Mouse (Mus musculus) Muller cell, postnatal 12 days (primary cell): Measurements from ENCODE around the gene Tbccd1.
A peak's percentile ranks its signal among the peaks of the same experiment; 100 is the strongest.
"Not testable (repeated sequence)": the region's sequence is repeated elsewhere in the genome, so short reads cannot be mapped to it uniquely, and the experiment has no call there.

Source experiments
- DNase-seq: peaks from one replicate; pipeline ENCODE4 v3.0.0-alpha.2; 2015; ENCODE audit errors: inconsistent ontology term

The Tbccd1 gene

DNA sequence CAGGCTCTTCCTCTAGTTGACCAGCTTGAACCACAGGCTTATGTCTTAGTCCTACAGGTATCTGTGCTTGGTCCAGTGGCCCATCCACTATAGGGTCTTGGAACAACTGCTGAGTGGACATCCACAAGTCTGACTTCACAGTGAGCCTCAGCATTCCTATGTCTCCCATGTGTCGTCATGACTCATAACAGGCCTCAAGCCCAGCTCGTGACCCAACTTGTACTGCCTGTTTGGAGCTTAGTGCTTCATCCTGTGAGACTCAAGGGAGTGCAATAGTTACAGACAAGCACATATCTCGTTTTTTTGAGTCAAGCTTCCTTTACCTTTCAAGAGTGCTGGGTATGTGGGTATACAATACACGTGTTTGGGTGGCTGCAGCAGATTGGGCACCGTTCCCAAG lies 74.8 kb downstream of the Tbccd1 start:
- peak; percentile 24 for DNase-seq

DNA sequence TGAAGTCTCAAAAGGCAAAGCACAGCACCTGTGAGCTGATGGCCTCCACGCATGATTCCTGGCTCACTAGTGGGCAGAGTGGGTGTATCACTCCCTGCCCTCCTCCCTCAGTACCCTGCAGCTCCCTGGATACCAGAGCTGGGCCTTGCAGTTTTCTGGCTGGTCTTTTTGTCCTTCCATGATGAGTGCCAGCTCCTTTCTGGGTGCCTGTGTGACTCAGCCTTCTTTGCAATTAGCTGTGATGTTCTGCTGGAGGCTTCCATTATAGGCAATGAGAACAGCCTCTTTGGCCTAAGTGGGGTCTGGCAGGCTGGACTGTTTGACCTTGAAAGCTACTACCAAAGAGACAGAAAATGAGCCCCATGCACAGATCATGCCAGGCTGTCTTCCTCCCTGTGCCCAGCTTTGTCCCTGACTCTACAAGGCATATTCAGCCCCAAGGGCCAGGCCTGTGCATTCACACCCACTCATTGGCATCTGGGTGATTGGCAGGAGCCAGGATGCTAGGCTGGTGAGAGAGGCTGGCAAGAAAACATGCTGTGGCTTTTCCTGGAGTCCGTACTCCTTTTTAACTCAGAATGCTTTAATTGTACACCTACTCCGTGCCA lies 78.1 kb downstream of the Tbccd1 start:
- DNase-seq, result peak; percentile 51

DNA sequence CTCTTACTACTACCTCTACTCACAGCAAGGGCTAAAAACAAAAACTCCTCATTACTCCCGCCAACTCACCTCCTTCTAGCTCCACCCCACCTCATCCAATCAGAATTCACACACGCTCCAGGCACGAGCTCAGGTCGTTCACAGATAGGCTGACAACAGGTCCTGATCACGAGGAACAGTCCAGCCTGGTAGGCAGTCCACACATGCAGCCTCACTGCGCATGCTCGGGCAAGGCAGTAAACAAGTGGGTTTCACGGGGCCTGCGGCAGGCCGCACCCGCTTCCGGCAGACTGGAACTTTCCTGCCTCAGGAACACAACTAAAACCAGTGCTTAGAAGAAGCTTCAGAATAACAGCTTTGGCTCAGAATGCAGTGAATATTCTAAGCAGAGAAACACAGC lies 79.2 kb downstream of the Tbccd1 start:
- not testable (repeated sequence) for DNase-seq

DNA sequence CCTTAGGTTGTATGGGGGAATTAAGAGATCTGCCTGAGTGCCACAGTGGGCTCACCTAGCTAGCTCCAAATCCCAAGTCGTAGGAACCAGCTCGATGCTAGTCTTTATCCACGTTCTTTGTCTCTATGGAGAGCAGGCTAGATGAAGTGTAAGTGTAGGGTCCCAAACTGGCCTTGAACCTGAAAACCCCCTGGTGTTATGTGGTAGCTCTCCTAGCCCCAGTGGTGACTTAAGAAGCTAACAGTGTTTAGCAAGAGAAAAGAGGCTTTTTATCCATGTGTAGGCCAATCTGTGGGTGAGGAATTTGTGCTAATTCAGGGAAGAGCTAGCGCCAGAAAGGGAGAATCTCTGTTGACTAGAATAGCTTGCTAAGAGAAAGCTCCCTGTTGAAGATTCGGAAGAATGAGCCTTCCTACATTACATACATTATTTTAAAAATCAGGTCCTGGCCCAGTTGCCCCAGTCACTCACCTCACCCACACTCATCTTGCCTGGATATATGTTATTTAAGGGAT lies 81.9 kb downstream of the Tbccd1 start:
- DNase-seq, result no peak

DNA sequence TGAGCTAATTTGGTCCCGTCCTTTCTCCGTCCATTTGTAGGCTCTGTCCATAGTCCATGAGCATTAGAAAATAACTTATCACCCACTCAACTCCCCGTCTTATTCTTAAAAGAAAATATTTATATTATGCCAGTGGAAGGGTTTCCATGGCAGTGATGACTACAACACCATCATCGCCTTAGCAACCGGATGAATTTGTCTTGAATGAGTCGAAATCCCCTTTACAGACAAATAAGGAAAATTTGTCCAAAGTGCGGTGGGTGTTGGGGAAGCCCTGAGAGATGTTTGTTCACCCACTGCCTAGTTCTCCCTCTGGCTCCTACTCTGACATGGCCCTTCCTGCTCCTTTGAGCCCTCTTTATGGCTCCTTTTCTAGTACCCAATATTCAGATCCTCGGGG lies 88.8 kb downstream of the Tbccd1 start:
- DNase-seq, result no peak

DNA sequence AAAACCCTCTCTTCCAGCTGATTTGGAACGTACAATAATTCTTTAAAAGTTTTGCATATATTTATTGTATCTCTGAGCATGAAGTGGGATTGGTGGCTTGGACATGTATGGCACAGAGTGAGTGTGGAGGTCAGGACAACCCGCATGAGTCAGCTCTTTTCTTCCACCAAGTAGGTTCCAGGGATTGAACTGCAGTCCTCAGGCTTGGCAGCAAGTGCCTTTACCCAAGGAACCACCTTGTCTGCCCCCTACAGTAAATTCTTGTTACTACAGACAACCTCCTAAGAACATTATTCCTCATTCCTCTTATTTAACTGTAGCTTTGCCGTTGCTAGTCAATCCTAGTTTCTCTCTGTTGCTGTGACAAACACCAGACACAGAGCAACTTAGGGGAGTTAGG lies 90.1 kb downstream of the Tbccd1 start:
- no peak for DNase-seq

DNA sequence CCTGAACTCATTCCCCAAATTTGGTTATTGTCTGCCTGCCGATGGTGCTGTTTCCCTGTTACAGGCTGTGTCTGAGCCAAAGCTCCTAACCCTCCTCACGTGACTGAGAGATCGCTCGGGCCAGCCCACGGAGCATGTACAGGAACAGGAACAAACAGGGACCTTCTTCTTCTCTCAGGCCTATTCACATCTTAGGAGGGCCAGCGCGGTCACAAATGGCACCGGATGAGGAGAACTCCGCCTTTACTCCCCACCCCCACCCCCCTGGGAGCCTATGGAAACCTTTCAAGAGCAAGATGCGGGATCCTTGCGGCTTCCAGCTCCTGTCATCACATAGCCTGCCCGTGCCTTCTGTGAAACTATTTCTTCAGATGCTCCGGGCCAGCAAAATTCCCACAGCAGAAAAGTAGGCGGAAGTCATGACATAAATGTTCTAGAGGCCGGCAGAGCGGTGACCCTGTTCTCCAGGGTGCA lies 90.7 kb downstream of the Tbccd1 start:
- no peak for DNase-seq

DNA sequence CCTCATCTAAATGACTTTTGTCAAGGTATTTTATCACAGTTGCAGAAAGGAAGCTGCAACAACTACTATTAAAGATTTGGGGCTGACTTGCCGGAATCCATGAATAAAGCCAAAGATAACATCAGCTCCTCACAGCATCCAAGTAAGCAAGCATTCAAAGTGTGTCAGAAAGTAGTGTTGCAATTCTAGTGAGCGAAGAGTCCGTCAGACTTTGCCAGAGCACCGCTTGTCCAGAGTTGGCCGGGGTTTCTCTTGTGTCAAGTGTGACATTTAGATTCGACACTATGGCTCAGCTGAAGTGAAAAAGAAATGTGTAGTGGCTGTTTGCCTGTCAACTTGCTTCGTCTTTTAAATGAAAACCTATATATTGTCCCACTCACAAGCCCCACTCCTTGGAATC lies 91.9 kb downstream of the Tbccd1 start:
- no peak for DNase-seq
